Mouse (Mus musculus): ENCODE data around the gene Cdk17.

- TF ChIP-seq CTCF (IDR thresholded peaks at IDR 0.05; ENCODE audit: low read depth, low read length) (no peak), POLR2A (IDR thresholded peaks at IDR 0.05; ENCODE audit: borderline replicate concordance, low read depth, low read length) (no peak)
Measured at GRCm38 (mm10) chr10:93252661-93253060, 92.0 kb downstream of the Cdk17 start.

Measured in bone marrow macrophage, adult 2 months (primary cell).